Mouse (Mus musculus) heart, adult 11 months (tissue): ENCODE measurements around the gene 4930503B20Rik.

ENCODE experiments used
- DNase-seq: peaks from one replicate; pipeline ENCODE4 v3.0.0; 2022

4930503B20Rik gene

GRCm38 (mm10) chr3:146596864-146597263 is 54.3 kb downstream of the 4930503B20Rik start:
- peak; percentile 33 for DNase-seq

GRCm38 (mm10) chr3:146596387-146596786 is 54.7 kb downstream of the 4930503B20Rik start:
- DNase-seq: peak; percentile 79

- DNase-seq: peak; percentile 87
These were observed 55.7 kb downstream of the 4930503B20Rik start for GRCm38 (mm10) chr3:146595440-146595839.
